Mouse (Mus musculus) neural tube, embryonic 14.5 days (tissue): ENCODE data around the gene Rit1. TPM values are rescaled to one million over a fixed set of nuclear protein-coding genes. Genes with fewer than 3 reads are reported as not detected.

Experiments used
- ATAC-seq: fragments of 200-750 bp; cut with Nextera tagmentation; 2 replicates; pipeline ENCODE4 v1.8.0; 2017; ENCODE audit warnings: low read depth, mild to moderate bottlenecking, moderate TSS enrichment, moderate library complexity
- H3K27ac ChIP-seq: fragments of 300-500 bp; sonication (generic); 2 replicates; pipeline ENCODE4 v1.5.1; 2014; ENCODE audit warnings: low read depth, mild to moderate bottlenecking, control low read depth, low read length, moderate library complexity, mixed read lengths
- H3K27me3 ChIP-seq: fragments of 300-500 bp; sonication (generic); 2 replicates; pipeline ENCODE4 v1.6.1; 2014; ENCODE audit warnings: low read length; ENCODE audit not compliant: control insufficient read depth, insufficient read depth
- H3K36me3 ChIP-seq: fragments of 300-500 bp; sonication (generic); 2 replicates; pipeline ENCODE4 v1.6.1; 2014; ENCODE audit warnings: low read length, mixed read lengths; ENCODE audit not compliant: control insufficient read depth, insufficient read depth
- H3K4me1 ChIP-seq: fragments of 300-500 bp; sonication (generic); 2 replicates; pipeline ENCODE4 v1.6.1; 2014; ENCODE audit warnings: low read length; ENCODE audit not compliant: control insufficient read depth, insufficient read depth
- H3K4me2 ChIP-seq: fragments of 300-500 bp; sonication (generic); 2 replicates; pipeline ENCODE4 v1.6.1; 2014; ENCODE audit warnings: mild to moderate bottlenecking, low read depth, low read length, control low read depth
- H3K4me3 ChIP-seq: fragments of 300-500 bp; sonication (generic); 2 replicates; pipeline ENCODE4 v1.5.1; 2014; ENCODE audit warnings: low read depth, low read length, control low read depth, mixed read lengths
- H3K9ac ChIP-seq: fragments of 300-500 bp; sonication (generic); replicated peaks from 2 replicates; pipeline ENCODE4 v1.6.1; 2014; ENCODE audit warnings: low read depth, mild to moderate bottlenecking, control low read depth, low read length, mixed read lengths
- H3K9me3 ChIP-seq: fragments of 300-500 bp; sonication (generic); 2 replicates; pipeline ENCODE4 v1.6.1; 2016; ENCODE audit warnings: low read length; ENCODE audit not compliant: control insufficient read depth
- WGBS: fragments of 180-500 bp; shearing (Covaris S2); extraction: QIAGEN DNeasy Blood & Tissue Kit; methylation state at CpG from one replicate; pipeline ENCODE4 v1.1.7; 2014; 5-methylcytosine and 5-hydroxymethylcytosine counted together
- polyA plus RNA-seq: library from polyadenylated mRNA; unstranded; fragments of >200 nt; fragmentation: Nextera tagmentation; extraction: Ambion mirVana; gene quantifications from 2 replicates; pipeline ENCODE4 v1.2.1, GENCODE M21; 2014

Gene Rit1
- polyA plus RNA-seq = 60.1 and 62.1 TPM in 2 replicates

- Histone ChIP-seq H3K36me3 (peaks cover 22% of the 10 kb centered on the region), H3K27ac (peak within 1 kb of the TSS; percentile 64), H3K4me1 (peaks cover 20% of the 10 kb centered on the region), H3K4me3 (peak within 1 kb of the TSS; percentile 72), H3K27me3 (no peaks in the 10 kb centered on the region), H3K9ac (peak within 1 kb of the TSS; percentile 59), H3K9me3 (no peaks in the 10 kb centered on the region), H3K4me2 (peak within 1 kb of the TSS; percentile 80)
- peak; percentile 93 for ATAC-seq
- 3% methylated on average over 27 of the region's 27 CpGs for WGBS
Measured at GRCm38 (mm10) chr3:88716399-88717197, at the start of gene Rit1. Rit1 (plus strand) TSS chr3:88716838.

GRCm38 (mm10) chr3:88677399-88677798, 39.2 kb upstream of the Rit1 start:
- ATAC-seq = peak; percentile 46; the same call in 1 of the 2 replicates
- no peaks in the 10 kb centered on the region for H3K4me1 ChIP-seq
- no peaks in the 10 kb centered on the region for H3K27me3 ChIP-seq
- peak overlapping the region; percentile 13; the same call in 1 of the 2 replicates for H3K4me3 ChIP-seq
- WGBS = 14% methylated on average over 11 of the region's 11 CpGs
- no peak overlapping the region for H3K27ac ChIP-seq
- H3K36me3 ChIP-seq = no peaks in the 10 kb centered on the region
- H3K9me3 ChIP-seq = no peaks in the 10 kb centered on the region
- H3K9ac ChIP-seq = peak overlapping the region; percentile 46; the same call in 1 of the 2 replicates
- peak overlapping the region; percentile 57 for H3K4me2 ChIP-seq

- Histone ChIP-seq H3K4me1 (peaks cover 17% of the 10 kb centered on the region; the same call in 1 of the 2 replicates), H3K27me3 (no peaks in the 10 kb centered on the region), H3K36me3 (0 out of 2 replicates have a peak, but pooled peaks cover 6% of the 10 kb centered on the region), H3K9me3 (no peaks in the 10 kb centered on the region), H3K27ac (no peak overlapping the region), H3K4me3 (no peak overlapping the region), H3K9ac (no peak overlapping the region), H3K4me2 (no peak overlapping the region)
- no peak for ATAC-seq
- 94% methylated on average over 2 of the region's 2 CpGs for WGBS
Measured at GRCm38 (mm10) chr3:88683814-88684213, 32.8 kb upstream of the Rit1 start.

GRCm38 (mm10) chr3:88684236-88684979, 32.2 kb upstream of the Rit1 start:
- no peak for ATAC-seq
- Histone ChIP-seq H3K27me3 (no peaks in the 10 kb centered on the region), H3K27ac (peak overlapping the region; percentile 74; the same call in 1 of the 2 replicates), H3K4me2 (peak overlapping the region; percentile 60), H3K4me1 (peaks cover 17% of the 10 kb centered on the region; the same call in 1 of the 2 replicates), H3K4me3 (peak overlapping the region; percentile 90; the same call in 1 of the 2 replicates), H3K36me3 (peaks cover 12% of the 10 kb centered on the region; the same call in 1 of the 2 replicates), H3K9me3 (no peaks in the 10 kb centered on the region), H3K9ac (no peak overlapping the region)
- 80% methylated on average over 6 of the region's 8 CpGs for WGBS

- under 1% methylated on average over 47 of the region's 47 CpGs for WGBS
- ATAC-seq = peak; percentile 99
- Histone ChIP-seq H3K4me2 (peak within 1 kb of the TSS; percentile 98), H3K27me3 (no peaks in the 10 kb centered on the region), H3K36me3 (peaks cover 17% of the 10 kb centered on the region), H3K4me3 (peak within 1 kb of the TSS; percentile 90), H3K27ac (peak within 1 kb of the TSS; percentile 97), H3K9me3 (no peaks in the 10 kb centered on the region), H3K9ac (peak within 1 kb of the TSS; percentile 96), H3K4me1 (peaks cover 17% of the 10 kb centered on the region; the same call in 1 of the 2 replicates)
Measured at GRCm38 (mm10) chr3:88684980-88685941, 31.4 kb upstream of the Rit1 start, which contains the start of gene Khdc4. Khdc4 (plus strand) TSS chr3:88685803.

- peak; percentile 77 for ATAC-seq
- Histone ChIP-seq H3K9me3 (no peaks in the 10 kb centered on the region), H3K36me3 (peaks cover 24% of the 10 kb centered on the region), H3K27me3 (no peaks in the 10 kb centered on the region), H3K4me2 (peak overlapping the region; percentile 98), H3K27ac (peak overlapping the region; percentile 97), H3K4me1 (peaks cover 17% of the 10 kb centered on the region; the same call in 1 of the 2 replicates), H3K9ac (peak overlapping the region; percentile 96), H3K4me3 (peak overlapping the region; percentile 90)
- 0% methylated on average over 45 of the region's 45 CpGs for WGBS
Measured at GRCm38 (mm10) chr3:88685958-88686451, 30.6 kb upstream of the Rit1 start.

GRCm38 (mm10) chr3:88686734-88687611, 29.7 kb upstream of the Rit1 start:
- ATAC-seq = no peak
- 55% methylated on average over 13 of the region's 13 CpGs for WGBS
- H3K27me3 ChIP-seq = no peaks in the 10 kb centered on the region

More at GRCm38 (mm10) chr3:88686734-88687611, 29.7 kb upstream of the Rit1 start:
- H3K9me3 ChIP-seq = no peaks in the 10 kb centered on the region
- H3K27ac ChIP-seq = peak overlapping the region; percentile 97
- H3K9ac ChIP-seq = peak overlapping the region; percentile 96
- peak overlapping the region; percentile 98 for H3K4me2 ChIP-seq
- H3K4me1 ChIP-seq = peaks cover 17% of the 10 kb centered on the region; the same call in 1 of the 2 replicates
- H3K4me3 ChIP-seq = peak overlapping the region; percentile 90
- peaks cover 27% of the 10 kb centered on the region for H3K36me3 ChIP-seq
